In genomic region chr13:101931264-101931663, GRCm38 (mm10) we compare ENCODE assay signal across 22 mouse cellular contexts.
"Had no signal": no experiment of that assay in that cellular context is flagged by ENCODE, and none has a peak within 500 bp of the region (broad histone marks: within the 10 kb centered on the region; RNA-seq: fewer than 3 reads in every experiment).

No protein-coding gene starts in this region.

- H3K36me3 ChIP-seq: liver, embryonic 12.5 days; liver, embryonic 15.5 days; lung, embryonic 15.5 days; neural tube, embryonic 12.5 days; neural tube, embryonic 15.5 days had no signal

- H3K4me2 ChIP-seq: liver, embryonic 12.5 days; liver, embryonic 15.5 days; lung, embryonic 15.5 days; midbrain, embryonic 11.5 days; neural tube, embryonic 12.5 days; neural tube, embryonic 15.5 days had no signal

- H3K9ac ChIP-seq: liver, embryonic 12.5 days; liver, embryonic 15.5 days; lung, embryonic 15.5 days; neural tube, embryonic 12.5 days; neural tube, embryonic 15.5 days had no signal

- H3K27ac ChIP-seq: layer of hippocampus, adult 2 months; liver, embryonic 12.5 days; liver, embryonic 15.5 days; lung, embryonic 15.5 days; neural tube, embryonic 12.5 days; neural tube, embryonic 15.5 days; stomach, postnatal 0 days had no signal

- H3K27me3 ChIP-seq: liver, embryonic 12.5 days; liver, embryonic 15.5 days; lung, embryonic 15.5 days; megakaryocyte, embryonic 14.5 days; neural tube, embryonic 12.5 days; neural tube, embryonic 15.5 days had no signal

- DNase-seq: kidney, adult 18-20 months; kidney, postnatal 14 days; layer of hippocampus, adult 9-11 months; lung, adult 18-20 months; lung, postnatal 10 days; lung, postnatal 36 days; midbrain, embryonic 14.5 days; right cerebral cortex, adult 18-20 months; right cerebral cortex, postnatal 14 days; right cerebral cortex, postnatal 4 days; thymus, adult 2 months; thymus, postnatal 14 days; thymus, postnatal 4 days had no signal

- ATAC-seq: liver, embryonic 12.5 days had no signal

- H3K4me1 ChIP-seq: liver, embryonic 12.5 days; liver, embryonic 15.5 days; lung, embryonic 15.5 days; neural tube, embryonic 12.5 days; neural tube, embryonic 15.5 days had no signal

- H3K4me3 ChIP-seq: layer of hippocampus, adult 2 months; liver, embryonic 12.5 days; liver, embryonic 15.5 days; lung, embryonic 15.5 days; megakaryocyte, embryonic 14.5 days; neural tube, embryonic 12.5 days; neural tube, embryonic 15.5 days had no signal

- H3K9me3 ChIP-seq: liver, embryonic 12.5 days; liver, embryonic 15.5 days; lung, embryonic 15.5 days; megakaryocyte, embryonic 14.5 days; neural tube, embryonic 12.5 days; neural tube, embryonic 15.5 days had no signal
